Mouse (Mus musculus) G1E (cell line): ENCODE measurements around the gene Sgms1.

Experiments
- CTCF ChIP-seq: IDR thresholded peaks from 2 replicates; pipeline ENCODE4 v1.5.1; 2012; ENCODE audit warnings: low read depth, low read length, inconsistent platforms, mixed read lengths
- GATA1 ChIP-seq: IDR thresholded peaks from 2 replicates; pipeline ENCODE4 v1.6.1; 2012; ENCODE audit warnings: borderline replicate concordance, low read length, inconsistent platforms, mixed read lengths
- TAL1 ChIP-seq: conservative IDR thresholded peaks from 2 replicates; pipeline ENCODE4 v1.6.1; 2012; ENCODE audit warnings: low read depth, low read length, inconsistent platforms, mixed read lengths

- TF ChIP-seq CTCF = no peak
- no peak for TF ChIP-seq GATA1
- TF ChIP-seq TAL1 = no peak
These were observed 91.3 kb downstream of the Sgms1 start for GRCm38 (mm10) chr19:32298221-32298620.
